Mouse (Mus musculus) bone marrow, adult 2 months (tissue): ENCODE data around the gene Cldn7.

Source experiments
- CTCF ChIP-seq: fragments of 200-500 bp; IDR thresholded peaks from 2 replicates; pipeline ENCODE4 v1.5.1; 2011; ENCODE audit warnings: low read length, control low read depth; ENCODE audit not compliant: control insufficient read depth, insufficient read depth
- POLR2A ChIP-seq: fragments of 200-500 bp; IDR thresholded peaks from 2 replicates; pipeline ENCODE4 v1.6.1; 2011; ENCODE audit warnings: low read depth, mild to moderate bottlenecking, control low read depth, low read length, borderline replicate concordance; ENCODE audit not compliant: control insufficient read depth

GRCm38 (mm10) chr11:69980196-69981140, 15.9 kb downstream of the Cldn7 start:
- TF ChIP-seq CTCF (no peak), POLR2A (peak; percentile 96)
